Comparison of ENCODE assay signal across 20 mouse cellular contexts in genomic region chr8:127557566-127557965, GRCm38 (mm10).
DNase-seq lines count a peak whose midpoint lies in the region; ATAC-seq lines count a peak whose summit lies in the region.
"Had no signal": no experiment of that assay in that cellular context is flagged by ENCODE, and none has a peak within 500 bp of the region (broad histone marks: within the 10 kb centered on the region; RNA-seq: fewer than 3 reads in every experiment).

No protein-coding gene starts in this region.

- H3K9me3 ChIP-seq in hindbrain, embryonic 10.5 days = no peaks in the 10 kb centered on the region
- no peaks in the 10 kb centered on the region for H3K9me3 ChIP-seq in hindbrain, embryonic 13.5 days
- no peaks in the 10 kb centered on the region for H3K9me3 ChIP-seq in midbrain, embryonic 11.5 days (ENCODE audit: control insufficient read depth, low read length)
- no peaks in the 10 kb centered on the region for H3K9me3 ChIP-seq in midbrain, embryonic 15.5 days
- H3K9me3 ChIP-seq in forebrain, embryonic 11.5 days (ENCODE audit: control insufficient read depth, low read length) = no peaks in the 10 kb centered on the region
- H3K9me3 ChIP-seq: embryonic facial prominence, embryonic 12.5 days; forebrain, embryonic 12.5 days; heart, embryonic 15.5 days; hindbrain, embryonic 12.5 days had no signal

- H3K4me2 ChIP-seq in hindbrain, embryonic 13.5 days = no peak overlapping the region
- no peak overlapping the region for H3K4me2 ChIP-seq in midbrain, embryonic 11.5 days
- no peak overlapping the region for H3K4me2 ChIP-seq in midbrain, embryonic 15.5 days
- no peak overlapping the region for H3K4me2 ChIP-seq in forebrain, embryonic 11.5 days (ENCODE audit: low read depth, low read length, severe bottlenecking)
- H3K4me2 ChIP-seq: embryonic facial prominence, embryonic 12.5 days; forebrain, embryonic 12.5 days; heart, embryonic 11.5 days; heart, embryonic 15.5 days; hindbrain, embryonic 12.5 days had no signal

- ATAC-seq in hindbrain, embryonic 13.5 days (ENCODE audit: low FRiP score) = no peak
- peak; percentile 71 for ATAC-seq in midbrain, embryonic 11.5 days (ENCODE audit: low FRiP score)
- ATAC-seq in midbrain, embryonic 15.5 days (replicated peaks) = no peak
- no peak for ATAC-seq in forebrain, embryonic 11.5 days (replicated peaks; ENCODE audit: low FRiP score)
- ATAC-seq: forebrain, embryonic 16.5 days had no signal

- no peak overlapping the region for H3K9ac ChIP-seq in hindbrain, embryonic 13.5 days
- H3K9ac ChIP-seq in midbrain, embryonic 11.5 days (ENCODE audit: low read length) = no peak overlapping the region
- H3K9ac ChIP-seq in midbrain, embryonic 15.5 days = no peak overlapping the region
- no peak overlapping the region for H3K9ac ChIP-seq in forebrain, embryonic 11.5 days (ENCODE audit: low read length)
- H3K9ac ChIP-seq: embryonic facial prominence, embryonic 12.5 days; forebrain, embryonic 12.5 days; heart, embryonic 15.5 days; hindbrain, embryonic 12.5 days had no signal

- peak; percentile 55 for DNase-seq in hindbrain, embryonic 10.5 days (ENCODE audit: low spot score)
- DNase-seq in midbrain, embryonic 11.5 days (ENCODE audit: low spot score, missing footprints) = peak; percentile 92
- peak; percentile 74 for DNase-seq in embryo, embryonic 10.5 days (ENCODE audit: low spot score)
- no peak for DNase-seq in forebrain, embryonic 11.5 days (ENCODE audit: low spot score)
- no peak for DNase-seq in thymus, postnatal 10 days (ENCODE audit: low spot score in 2 of 2)
- DNase-seq: adrenal gland, postnatal 10 days; cerebellum, adult 11-12 months; cerebellum, adult 9-10 months; cerebellum, postnatal 25 days; gastrocnemius, postnatal 10 days; heart, adult 2 months; heart, postnatal 14 days had no signal

- no peak overlapping the region for H3K4me3 ChIP-seq in hindbrain, embryonic 10.5 days
- no peak overlapping the region for H3K4me3 ChIP-seq in hindbrain, embryonic 13.5 days
- no peak overlapping the region for H3K4me3 ChIP-seq in midbrain, embryonic 11.5 days (ENCODE audit: low read depth, low read length)
- no peak overlapping the region for H3K4me3 ChIP-seq in midbrain, embryonic 15.5 days
- H3K4me3 ChIP-seq in forebrain, embryonic 11.5 days (ENCODE audit: low read depth, low read length) = no peak overlapping the region
- H3K4me3 ChIP-seq: embryonic facial prominence, embryonic 12.5 days; forebrain, embryonic 12.5 days; heart, adult 2 months; heart, embryonic 15.5 days; hindbrain, embryonic 12.5 days had no signal

- H3K36me3 ChIP-seq in hindbrain, embryonic 10.5 days = no peaks in the 10 kb centered on the region
- H3K36me3 ChIP-seq in hindbrain, embryonic 13.5 days = no peaks in the 10 kb centered on the region
- no peaks in the 10 kb centered on the region for H3K36me3 ChIP-seq in midbrain, embryonic 11.5 days (ENCODE audit: control insufficient read depth, insufficient read depth, low read length)
- H3K36me3 ChIP-seq in midbrain, embryonic 15.5 days (replicated peaks) = no peaks in the 10 kb centered on the region
- H3K36me3 ChIP-seq in forebrain, embryonic 11.5 days (ENCODE audit: control insufficient read depth, insufficient read depth, low read length) = no peaks in the 10 kb centered on the region
- H3K36me3 ChIP-seq: embryonic facial prominence, embryonic 12.5 days; forebrain, embryonic 12.5 days; heart, embryonic 15.5 days had no signal

- peaks cover 51% of the 10 kb centered on the region for H3K27me3 ChIP-seq in hindbrain, embryonic 10.5 days (ENCODE audit: insufficient read depth, poor library complexity, severe bottlenecking)
- no peaks in the 10 kb centered on the region for H3K27me3 ChIP-seq in hindbrain, embryonic 13.5 days
- H3K27me3 ChIP-seq in midbrain, embryonic 11.5 days (ENCODE audit: control insufficient read depth, insufficient read depth, low read length) = no peaks in the 10 kb centered on the region; the same call in 1 of the 2 replicates
- 0 out of 2 replicates have a peak, but pooled peaks cover 3% of the 10 kb centered on the region for H3K27me3 ChIP-seq in midbrain, embryonic 15.5 days (replicated peaks)
- H3K27me3 ChIP-seq in forebrain, embryonic 11.5 days (ENCODE audit: control insufficient read depth, insufficient read depth, low read length) = no peaks in the 10 kb centered on the region
- H3K27me3 ChIP-seq: embryonic facial prominence, embryonic 12.5 days; heart, embryonic 15.5 days; hindbrain, embryonic 12.5 days had no signal

- no peak overlapping the region for H3K27ac ChIP-seq in hindbrain, embryonic 10.5 days
- no peak overlapping the region for H3K27ac ChIP-seq in hindbrain, embryonic 13.5 days
- H3K27ac ChIP-seq in midbrain, embryonic 11.5 days (ENCODE audit: low read depth, low read length) = no peak overlapping the region
- no peak overlapping the region for H3K27ac ChIP-seq in midbrain, embryonic 15.5 days
- H3K27ac ChIP-seq in forebrain, embryonic 11.5 days (ENCODE audit: low read depth, low read length) = no peak overlapping the region
- H3K27ac ChIP-seq: embryonic facial prominence, embryonic 12.5 days; forebrain, embryonic 12.5 days; heart, adult 2 months; heart, embryonic 15.5 days; hindbrain, embryonic 12.5 days had no signal

- H3K4me1 ChIP-seq in hindbrain, embryonic 10.5 days (replicated peaks) = peaks cover 35% of the 10 kb centered on the region
- H3K4me1 ChIP-seq in hindbrain, embryonic 13.5 days (replicated peaks) = peaks cover 9% of the 10 kb centered on the region
- peaks cover 7% of the 10 kb centered on the region for H3K4me1 ChIP-seq in midbrain, embryonic 11.5 days (ENCODE audit: control insufficient read depth, insufficient read depth, low read length)
- H3K4me1 ChIP-seq in midbrain, embryonic 15.5 days = peaks cover 21% of the 10 kb centered on the region
- no peaks in the 10 kb centered on the region; the same call in 1 of the 2 replicates for H3K4me1 ChIP-seq in forebrain, embryonic 11.5 days (replicated peaks; ENCODE audit: control insufficient read depth, insufficient read depth, low read length)

Comparison
In these comparisons a context has a peak if more than half of its experiments do, and no peak if none do; other contexts are left out.
1. DNase-seq: peak in hindbrain, embryonic 10.5 days (single experiment), midbrain, embryonic 11.5 days (single experiment) and embryo, embryonic 10.5 days (single experiment); none in forebrain, embryonic 11.5 days (single experiment) and thymus, postnatal 10 days (0 of 2).